Mouse (Mus musculus) limb, embryonic 15.5 days (tissue): Measurements from ENCODE around the gene Btbd7. TPM values are rescaled to one million over a fixed set of nuclear protein-coding genes. Genes with fewer than 3 reads are reported as not detected.

Experiments used
- ATAC-seq: fragments of 200-750 bp; cut with Nextera tagmentation; 2 replicates; pipeline ENCODE4 v1.8.0; 2017; ENCODE audit warnings: low read depth, moderate TSS enrichment; ENCODE audit not compliant: insufficient number of reproducible peaks, low FRiP score, low TSS enrichment
- H3K27ac ChIP-seq: fragments of 300-500 bp; sonication (generic); 2 replicates; pipeline ENCODE4 v1.5.1; 2015; ENCODE audit warnings: moderate library complexity, mild to moderate bottlenecking, inconsistent platforms
- H3K27me3 ChIP-seq: fragments of 300-500 bp; sonication (generic); 2 replicates; pipeline ENCODE4 v1.6.1; 2015; ENCODE audit warnings: inconsistent platforms
- H3K36me3 ChIP-seq: fragments of 300-500 bp; sonication (generic); 2 replicates; pipeline ENCODE4 v1.6.1; 2015; ENCODE audit warnings: inconsistent platforms
- H3K4me1 ChIP-seq: fragments of 300-500 bp; sonication (generic); 2 replicates; pipeline ENCODE4 v1.6.1; 2015; ENCODE audit warnings: inconsistent platforms
- H3K4me2 ChIP-seq: fragments of 300-500 bp; sonication (generic); 2 replicates; pipeline ENCODE4 v1.6.1; 2015; ENCODE audit warnings: mild to moderate bottlenecking, inconsistent platforms
- H3K4me3 ChIP-seq: fragments of 300-500 bp; sonication (generic); 2 replicates; pipeline ENCODE4 v1.5.1; 2015; ENCODE audit warnings: mild to moderate bottlenecking, inconsistent platforms
- H3K9ac ChIP-seq: fragments of 300-500 bp; sonication (generic); 2 replicates; pipeline ENCODE4 v1.6.1; 2015; ENCODE audit warnings: inconsistent platforms
- H3K9me3 ChIP-seq: fragments of 300-500 bp; sonication (generic); 2 replicates; pipeline ENCODE4 v1.6.1; 2016; ENCODE audit warnings: inconsistent platforms
- WGBS: fragments of 180-500 bp; shearing (Covaris S2); methylation state at CpG from one replicate; pipeline ENCODE4 v1.1.7; 2015; 5-methylcytosine and 5-hydroxymethylcytosine counted together
- polyA plus RNA-seq: library from polyadenylated mRNA; unstranded; fragments of >200 nt; fragmentation: Nextera tagmentation; extraction: Ambion mirVana; gene quantifications from 2 replicates; pipeline ENCODE4 v1.2.1, GENCODE M21; 2015

Gene Btbd7
- 14.5 and 18.7 TPM in 2 replicates for polyA plus RNA-seq

DNA sequence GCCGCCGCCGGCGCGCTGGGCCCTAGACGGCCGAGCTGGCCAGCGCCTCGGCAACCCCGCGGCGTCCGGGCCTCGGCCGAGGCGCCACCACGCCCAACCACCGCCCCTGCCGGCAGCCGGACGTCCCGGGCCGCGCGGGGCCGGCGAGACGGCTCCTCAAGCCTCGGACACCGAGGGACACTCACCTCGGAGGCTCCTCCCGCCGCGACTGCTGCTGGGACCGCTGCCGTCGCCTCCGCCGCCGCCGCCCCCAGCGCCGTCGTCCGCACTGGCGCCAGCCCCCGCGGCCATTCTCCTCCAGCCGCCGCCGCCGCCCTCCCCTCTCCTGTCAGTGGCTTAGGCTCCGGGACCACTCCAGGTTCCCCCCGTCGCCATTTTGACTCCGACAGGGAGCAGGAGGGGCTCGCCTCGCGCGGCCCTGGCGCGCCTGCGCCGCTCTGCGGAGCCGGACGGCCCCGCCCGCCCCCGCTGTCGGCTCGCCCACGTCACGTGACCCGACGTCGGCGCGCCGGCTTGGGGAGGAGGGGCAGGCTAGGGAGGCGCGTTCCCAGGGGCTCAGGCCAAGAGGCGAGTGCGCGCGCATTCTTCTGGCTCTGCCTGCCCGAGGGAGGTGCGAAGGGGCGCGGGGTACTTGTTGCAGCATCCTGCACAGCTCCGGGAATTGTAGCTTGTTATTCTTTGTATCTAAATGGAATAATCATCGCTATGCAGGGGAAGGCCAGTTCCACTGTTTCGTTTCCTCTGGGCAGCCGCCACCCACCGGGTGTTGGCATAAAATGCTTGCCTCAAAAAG is at the start of gene Btbd7:
Btbd7 (minus strand) TSS at position 441 of the 793 bp plus-strand sequence.
- under 1% methylated on average over 59 of the region's 95 CpGs for WGBS
- no peaks in the 10 kb centered on the region for H3K36me3 ChIP-seq
- H3K9ac ChIP-seq: peak within 1 kb of the TSS; percentile 90
- no peaks in the 10 kb centered on the region for H3K27me3 ChIP-seq
- peak within 1 kb of the TSS; percentile 99 for H3K4me3 ChIP-seq
- H3K4me2 ChIP-seq: peak within 1 kb of the TSS; percentile 70
- peak within 1 kb of the TSS; percentile 97 for H3K27ac ChIP-seq
- peak; percentile 94 for ATAC-seq
- peaks cover 19% of the 10 kb centered on the region for H3K4me1 ChIP-seq
- no peaks in the 10 kb centered on the region for H3K9me3 ChIP-seq

DNA sequence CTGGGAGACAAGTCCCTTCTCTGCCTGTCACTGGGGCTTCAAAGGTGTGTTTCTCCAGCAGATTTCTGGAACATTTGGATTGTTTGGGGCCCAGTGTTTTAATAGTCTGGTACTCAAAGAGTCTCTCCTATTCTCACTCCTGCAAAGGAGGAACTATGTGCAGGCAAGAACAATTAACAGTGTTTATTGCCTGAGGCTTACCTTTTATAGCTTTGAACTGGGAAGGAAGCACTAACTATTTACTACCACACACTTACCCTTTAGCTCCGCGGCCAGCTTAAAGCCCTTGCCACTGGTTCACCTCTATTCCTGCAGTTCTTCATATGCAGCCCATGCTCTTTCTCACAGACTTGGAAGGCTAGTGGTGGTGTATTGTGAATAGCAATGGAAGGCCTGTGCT is 37.8 kb upstream of the Btbd7 start:
- no peak overlapping the region for H3K27ac ChIP-seq
- H3K4me2 ChIP-seq: no peak overlapping the region
- H3K9ac ChIP-seq: no peak overlapping the region
- WGBS: 22% methylated on average over 2 of the region's 2 CpGs
- ATAC-seq: no peak
- peaks cover 5% of the 10 kb centered on the region; the same call in 1 of the 2 replicates for H3K27me3 ChIP-seq
- no peaks in the 10 kb centered on the region for H3K4me1 ChIP-seq
- no peak overlapping the region for H3K4me3 ChIP-seq
- no peaks in the 10 kb centered on the region for H3K9me3 ChIP-seq
- H3K36me3 ChIP-seq: no peaks in the 10 kb centered on the region

DNA sequence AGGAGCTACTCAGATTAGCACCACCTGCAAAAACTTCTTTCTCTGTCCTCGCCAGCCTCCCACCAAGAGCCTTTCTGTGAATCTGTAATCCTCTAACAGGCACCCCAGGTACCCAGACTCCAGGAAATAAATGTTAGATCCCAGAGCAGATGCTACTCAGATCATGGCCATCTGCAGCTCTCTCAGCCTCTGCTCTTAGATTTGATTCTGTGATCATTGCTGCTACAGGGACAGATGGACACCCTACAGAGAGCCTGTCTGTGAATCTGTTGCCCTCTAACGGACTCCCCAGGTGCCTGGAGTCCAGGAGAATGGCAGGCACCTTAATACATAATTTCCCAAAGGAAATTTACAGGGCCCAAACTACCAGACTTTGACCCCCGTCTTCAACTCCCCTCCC is 29.9 kb upstream of the Btbd7 start:
- Histone ChIP-seq H3K9ac (no peak overlapping the region), H3K27ac (no peak overlapping the region), H3K4me1 (no peaks in the 10 kb centered on the region), H3K36me3 (no peaks in the 10 kb centered on the region), H3K4me3 (no peak overlapping the region), H3K27me3 (no peaks in the 10 kb centered on the region), H3K4me2 (no peak overlapping the region), H3K9me3 (no peaks in the 10 kb centered on the region)
- 43% methylated on average over 3 of the region's 3 CpGs for WGBS
- ATAC-seq: no peak

DNA sequence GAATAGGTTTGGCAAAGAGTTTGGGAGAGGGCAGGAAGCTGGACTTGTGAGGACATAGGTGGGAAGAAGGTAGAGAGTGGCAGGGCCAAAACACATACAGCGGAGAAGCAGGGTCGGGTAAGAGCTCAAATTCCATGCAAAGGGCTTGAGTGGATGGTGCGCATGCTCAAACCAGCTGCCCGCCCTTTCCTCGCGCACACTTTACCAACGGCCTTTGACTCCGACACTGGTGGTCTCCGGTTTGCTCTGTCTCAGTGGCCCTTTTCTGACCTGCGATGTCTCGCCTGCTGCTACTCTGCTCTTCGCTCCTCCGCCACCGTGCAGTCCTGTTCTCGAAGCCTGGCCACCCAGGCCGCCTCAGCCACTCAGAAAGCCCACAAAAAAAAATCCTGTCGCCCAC is 20.8 kb upstream of the Btbd7 start, which contains the start of gene Cox8c:
Cox8c (plus strand) TSS at position 226 of the 400 bp plus-strand sequence.
- no peaks in the 10 kb centered on the region for H3K36me3 ChIP-seq
- H3K27ac ChIP-seq: no peak within 1 kb of the TSS
- no peaks in the 10 kb centered on the region for H3K9me3 ChIP-seq
- no peak within 1 kb of the TSS for H3K4me2 ChIP-seq
- no peak within 1 kb of the TSS for H3K9ac ChIP-seq
- H3K27me3 ChIP-seq: no peaks in the 10 kb centered on the region
- no peak within 1 kb of the TSS for H3K4me3 ChIP-seq
- 94% methylated on average over 17 of the region's 17 CpGs for WGBS
- H3K4me1 ChIP-seq: no peaks in the 10 kb centered on the region
- ATAC-seq: no peak

DNA sequence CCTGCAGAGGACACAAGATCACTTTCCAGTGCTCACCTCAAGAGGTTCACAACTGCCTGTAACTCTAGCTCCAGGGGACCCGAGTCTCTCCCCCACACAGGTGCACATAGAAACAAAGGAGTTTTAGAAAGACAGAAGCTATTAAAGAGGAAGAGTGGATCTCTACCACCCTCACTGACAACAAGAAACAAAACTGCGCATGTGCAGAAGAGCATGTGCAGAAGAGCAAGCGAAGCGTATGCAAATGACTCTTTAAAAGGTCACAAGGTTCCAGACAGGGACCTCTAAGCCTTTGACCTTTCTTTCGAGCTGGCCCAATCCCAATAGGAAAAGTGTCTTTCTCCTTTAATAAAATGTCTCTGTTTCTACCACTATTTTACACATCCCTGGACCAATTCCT is 10.3 kb upstream of the Btbd7 start:
- no peaks in the 10 kb centered on the region for H3K27me3 ChIP-seq
- ATAC-seq: no peak
- no peaks in the 10 kb centered on the region for H3K9me3 ChIP-seq
- 73% methylated on average over 5 of the region's 5 CpGs for WGBS
- H3K4me2 ChIP-seq: no peak overlapping the region
- no peak overlapping the region for H3K27ac ChIP-seq
- no peak overlapping the region for H3K9ac ChIP-seq
- no peak overlapping the region for H3K4me3 ChIP-seq
- H3K36me3 ChIP-seq: no peaks in the 10 kb centered on the region
- no peaks in the 10 kb centered on the region for H3K4me1 ChIP-seq

DNA sequence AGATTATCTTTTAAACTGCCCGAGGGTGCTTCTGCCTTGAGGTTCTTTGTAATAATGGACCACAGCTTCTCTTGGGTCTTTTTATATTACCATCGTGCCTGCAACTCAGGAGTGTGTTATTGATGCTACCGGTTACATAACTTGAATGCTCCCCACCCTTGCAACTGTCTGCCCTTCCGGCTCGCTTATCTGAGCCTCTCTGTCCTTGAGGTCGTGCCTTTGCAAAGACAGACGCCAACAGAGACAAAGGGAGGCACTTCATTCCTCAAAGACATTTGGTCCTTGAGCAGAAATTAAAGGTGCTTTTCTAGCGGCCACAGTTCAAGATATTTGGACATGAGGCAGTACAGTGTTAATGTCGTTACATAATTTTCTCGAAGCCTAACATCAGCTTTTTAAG is 9.1 kb upstream of the Btbd7 start:
- no peak overlapping the region for H3K9ac ChIP-seq
- WGBS: 71% methylated on average over 10 of the region's 10 CpGs
- ATAC-seq: no peak
- H3K27me3 ChIP-seq: no peaks in the 10 kb centered on the region
- H3K4me3 ChIP-seq: no peak overlapping the region
- H3K27ac ChIP-seq: no peak overlapping the region
- H3K36me3 ChIP-seq: no peaks in the 10 kb centered on the region
- no peaks in the 10 kb centered on the region for H3K4me1 ChIP-seq
- H3K4me2 ChIP-seq: no peak overlapping the region
- no peaks in the 10 kb centered on the region for H3K9me3 ChIP-seq

DNA sequence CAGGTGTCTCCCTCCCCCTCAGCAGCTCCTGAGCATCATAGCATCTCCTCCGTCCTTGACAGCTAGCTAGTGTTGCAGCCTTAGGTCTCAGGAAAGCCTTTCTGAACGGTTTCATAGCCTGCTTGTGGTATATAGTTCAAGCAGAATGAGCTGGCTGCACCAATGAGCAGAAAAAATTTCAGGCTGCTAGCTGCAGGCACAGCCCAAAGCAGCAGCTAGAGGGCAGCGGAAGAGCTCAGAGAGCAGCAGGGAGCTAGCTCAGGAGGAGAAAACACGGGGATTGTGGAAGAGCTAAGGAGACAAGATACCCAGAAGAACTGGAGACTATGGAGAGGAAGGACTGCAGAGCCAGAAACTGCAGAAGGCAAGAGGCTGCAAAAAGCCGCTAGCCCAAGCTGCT is 7.5 kb upstream of the Btbd7 start:
- H3K27ac ChIP-seq: no peak overlapping the region
- no peaks in the 10 kb centered on the region for H3K27me3 ChIP-seq
- 26% methylated on average over 5 of the region's 5 CpGs for WGBS
- no peak for ATAC-seq
- H3K4me1 ChIP-seq: no peaks in the 10 kb centered on the region
- no peak overlapping the region for H3K4me3 ChIP-seq
- H3K4me2 ChIP-seq: no peak overlapping the region
- no peaks in the 10 kb centered on the region for H3K36me3 ChIP-seq
- H3K9ac ChIP-seq: no peak overlapping the region
- H3K9me3 ChIP-seq: no peaks in the 10 kb centered on the region

DNA sequence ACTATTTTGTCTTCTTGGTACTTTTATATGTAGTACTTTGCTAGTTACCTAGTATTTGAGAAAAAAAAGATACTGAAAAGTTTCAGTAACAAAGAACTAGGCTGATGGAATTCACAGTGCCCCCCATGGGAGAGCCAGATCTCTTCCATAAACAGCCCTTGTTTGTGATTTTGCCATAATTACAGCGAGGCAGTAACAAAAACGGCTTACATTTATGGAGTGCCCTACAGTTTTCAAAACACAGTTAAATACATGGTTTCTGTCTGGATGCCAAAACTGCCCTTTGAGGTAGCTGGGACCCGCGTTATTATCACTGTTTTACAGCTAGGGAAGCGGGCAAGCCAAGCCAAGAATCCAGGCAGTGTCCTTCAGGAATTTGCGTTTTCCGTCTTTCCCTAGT is 630 bp upstream of the Btbd7 start:
- no peaks in the 10 kb centered on the region for H3K36me3 ChIP-seq
- H3K9me3 ChIP-seq: no peaks in the 10 kb centered on the region
- WGBS: 7% methylated on average over 7 of the region's 7 CpGs
- peak overlapping the region; percentile 97 for H3K27ac ChIP-seq
- H3K4me3 ChIP-seq: peak overlapping the region; percentile 99
- H3K4me2 ChIP-seq: peak overlapping the region; percentile 52
- no peaks in the 10 kb centered on the region for H3K27me3 ChIP-seq
- H3K4me1 ChIP-seq: peaks cover 19% of the 10 kb centered on the region
- ATAC-seq: no peak
- H3K9ac ChIP-seq: peak overlapping the region; percentile 40

DNA sequence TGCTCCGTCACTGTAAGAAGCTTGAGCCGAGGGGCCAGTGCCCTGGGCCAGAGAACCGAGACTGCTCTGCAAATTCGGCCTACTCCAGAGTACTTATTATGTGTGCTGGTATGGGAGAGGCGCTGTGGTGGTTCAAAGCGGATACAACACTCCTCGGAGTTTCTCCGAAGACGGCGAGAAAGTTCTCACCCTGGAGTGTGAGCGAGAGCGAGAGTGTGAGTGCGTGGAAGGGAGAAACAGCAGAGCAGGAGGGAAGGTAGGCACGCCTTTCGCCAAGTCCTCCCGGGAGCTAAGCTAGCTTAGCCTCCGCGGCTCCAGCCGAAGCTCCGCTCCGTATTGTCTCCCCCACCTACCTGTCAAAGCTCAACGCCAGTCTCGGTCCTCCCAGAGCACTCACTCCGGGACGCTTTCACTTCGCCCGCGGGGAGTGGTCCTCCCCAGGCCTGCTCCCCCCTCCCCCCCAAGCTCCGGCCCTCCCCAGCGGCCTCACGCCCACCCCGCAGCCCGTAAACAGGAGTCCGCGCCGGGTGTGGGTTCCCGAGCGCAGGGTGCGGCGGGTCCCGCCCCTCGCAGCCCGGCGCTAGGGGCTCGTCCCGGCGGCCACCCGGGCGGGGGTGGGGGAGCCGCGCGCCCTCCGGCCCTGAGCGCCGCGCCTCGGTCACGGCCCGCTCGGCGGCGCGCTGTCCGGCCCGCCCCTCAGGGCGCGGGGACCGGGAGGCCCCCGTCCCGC is 805 bp downstream of the Btbd7 start:
- H3K4me2 ChIP-seq: peak overlapping the region; percentile 70
- H3K4me3 ChIP-seq: peak overlapping the region; percentile 99
- under 1% methylated on average over 46 of the region's 70 CpGs for whole genome bisulfite sequencing
- no peaks in the 10 kb centered on the region for H3K9me3 ChIP-seq
- no peaks in the 10 kb centered on the region for H3K27me3 ChIP-seq
- peak overlapping the region; percentile 90 for H3K9ac ChIP-seq
- peak; percentile 55 for ATAC-seq
- peaks cover 19% of the 10 kb centered on the region for H3K4me1 ChIP-seq
- peak overlapping the region; percentile 97 for H3K27ac ChIP-seq
- H3K36me3 ChIP-seq: no peaks in the 10 kb centered on the region

DNA sequence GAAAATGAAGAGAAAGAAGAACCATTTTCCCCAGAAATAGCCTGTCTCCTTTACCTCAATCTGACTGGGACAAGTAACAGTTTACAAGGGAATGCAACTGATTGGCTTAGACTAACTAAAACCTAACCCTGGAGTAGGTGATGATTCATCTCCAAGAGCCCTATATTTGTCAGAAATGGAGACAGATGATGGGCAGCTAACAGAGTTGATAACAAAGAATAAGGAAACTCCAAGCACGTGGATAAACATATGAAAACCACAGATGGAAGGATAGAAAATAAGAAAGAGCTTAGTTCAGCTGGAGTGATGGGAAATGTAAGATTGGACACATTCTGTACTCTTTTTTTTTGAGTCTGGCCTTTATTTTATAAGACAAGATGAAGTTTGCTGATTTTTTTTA is 7.7 kb downstream of the Btbd7 start:
- no peaks in the 10 kb centered on the region for H3K36me3 ChIP-seq
- no peak overlapping the region for H3K27ac ChIP-seq
- no peaks in the 10 kb centered on the region for H3K27me3 ChIP-seq
- no peak overlapping the region for H3K4me3 ChIP-seq
- no peak for ATAC-seq
- no peak overlapping the region for H3K9ac ChIP-seq
- no peaks in the 10 kb centered on the region for H3K9me3 ChIP-seq
- no peak overlapping the region for H3K4me2 ChIP-seq
- H3K4me1 ChIP-seq: 0 out of 2 replicates have a peak, but pooled peaks cover 3% of the 10 kb centered on the region
- 82% methylated on average over 1 of the region's 1 CpGs for WGBS

DNA sequence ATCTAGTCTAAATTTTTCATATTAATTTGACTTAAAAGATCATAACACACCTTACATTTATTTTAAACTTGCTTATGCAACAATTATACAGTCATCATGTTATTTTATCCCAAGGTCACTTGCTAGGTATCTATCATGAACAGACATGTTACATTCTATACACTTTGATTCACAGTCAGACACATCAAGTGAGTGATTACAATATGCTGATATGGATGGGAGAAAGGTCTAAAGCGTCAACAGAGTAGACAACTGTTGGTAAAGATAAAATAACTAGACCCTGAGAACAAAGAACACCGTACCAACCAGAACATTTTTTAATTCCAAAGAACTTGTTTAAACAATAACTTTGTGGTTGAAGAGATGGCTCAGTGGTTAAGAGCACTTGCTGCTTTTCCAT is 8.5 kb downstream of the Btbd7 start:
- Histone ChIP-seq H3K9me3 (no peaks in the 10 kb centered on the region), H3K4me1 (0 out of 2 replicates have a peak, but pooled peaks cover 3% of the 10 kb centered on the region), H3K4me2 (no peak overlapping the region), H3K27me3 (no peaks in the 10 kb centered on the region), H3K36me3 (no peaks in the 10 kb centered on the region), H3K9ac (no peak overlapping the region), H3K27ac (no peak overlapping the region), H3K4me3 (no peak overlapping the region)
- 94% methylated on average over 2 of the region's 2 CpGs for WGBS
- ATAC-seq: no peak

DNA sequence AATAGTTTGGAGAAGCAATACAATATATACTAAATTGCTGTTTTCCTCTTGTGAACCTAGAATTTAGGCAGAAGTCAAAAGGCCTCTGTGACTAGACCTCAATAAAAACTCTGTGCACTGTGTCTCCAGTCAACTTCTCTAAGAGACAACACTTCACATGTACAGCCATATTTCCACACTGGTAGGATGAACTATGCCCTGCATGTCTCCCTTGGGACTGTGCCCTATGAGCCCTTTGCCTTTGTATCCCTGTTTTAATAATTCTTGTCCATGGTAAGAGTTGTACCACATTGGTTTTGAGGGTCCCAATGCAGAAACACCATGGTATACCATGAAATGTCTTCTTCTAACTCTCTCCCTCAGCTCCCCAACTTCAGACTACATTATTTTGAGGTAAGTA is 17.5 kb downstream of the Btbd7 start:
- H3K27me3 ChIP-seq: no peaks in the 10 kb centered on the region
- H3K4me2 ChIP-seq: no peak overlapping the region
- H3K27ac ChIP-seq: no peak overlapping the region
- H3K4me3 ChIP-seq: no peak overlapping the region
- 0 out of 2 replicates have a peak, but pooled peaks cover 3% of the 10 kb centered on the region for H3K36me3 ChIP-seq
- H3K4me1 ChIP-seq: no peaks in the 10 kb centered on the region
- no peak overlapping the region for H3K9ac ChIP-seq
- H3K9me3 ChIP-seq: no peaks in the 10 kb centered on the region
- no peak for ATAC-seq
